Mouse (Mus musculus): ENCODE data around the gene Dlg2. TPM values are rescaled to one million over a fixed set of nuclear protein-coding genes. Genes with fewer than 3 reads are reported as not detected.

The Dlg2 gene
- total RNA-seq, 2 experiments from 2014 or later, result 295 to 301 TPM

DNA sequence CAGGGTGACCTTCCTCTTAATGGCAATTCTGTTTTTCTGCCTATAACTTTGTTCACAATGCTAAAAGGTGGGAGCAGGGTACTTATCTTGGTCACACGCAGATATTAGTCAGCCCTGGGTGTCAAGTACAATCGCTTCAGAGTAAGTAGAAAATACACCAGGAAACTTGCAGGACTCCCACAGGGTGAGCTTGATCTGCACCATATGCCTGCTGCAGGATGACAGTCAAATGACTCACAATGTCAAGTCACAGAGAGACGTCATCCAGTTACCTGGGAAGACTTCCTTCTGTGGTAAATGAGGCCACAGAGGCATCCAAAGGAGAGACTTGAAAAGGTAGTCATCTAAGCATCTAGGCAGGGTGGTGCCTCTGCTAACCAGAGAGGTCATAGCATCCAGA is 1721.1 kb downstream of the Dlg2 start:
- Histone ChIP-seq H3K4me3 (no peak overlapping the region), H3K27ac (no peak overlapping the region)
- no peak for DNase-seq (ENCODE audit: extremely low spot score in 1 of 2, low spot score in 2 of 2)
- intact Hi-C loops (cut with DNase I), result no loop called here
- TF ChIP-seq CTCF (IDR thresholded peaks at IDR 0.05), result no peak

DNA sequence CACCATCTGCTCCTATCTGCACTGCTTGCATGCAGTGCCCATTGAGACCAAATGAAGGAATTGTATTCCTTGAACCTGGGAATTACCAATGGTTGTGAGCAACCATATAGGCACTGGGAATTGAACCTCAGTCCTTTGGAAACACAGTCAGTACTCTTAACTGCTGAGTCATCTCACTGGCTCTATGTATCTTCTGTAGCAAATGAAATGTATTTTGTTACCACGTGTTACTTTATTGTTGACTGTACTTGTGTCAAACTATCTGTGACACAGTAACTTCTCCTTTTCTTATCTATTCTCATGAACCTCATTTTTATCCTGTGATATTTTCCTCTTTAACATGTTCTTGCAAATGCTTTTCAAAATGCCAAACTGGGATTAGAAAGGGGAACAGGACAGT is 1722.7 kb downstream of the Dlg2 start:
- no peak for TF ChIP-seq CTCF (IDR thresholded peaks at IDR 0.05)
- intact Hi-C loops (cut with DNase I), result no loop called here

DNA sequence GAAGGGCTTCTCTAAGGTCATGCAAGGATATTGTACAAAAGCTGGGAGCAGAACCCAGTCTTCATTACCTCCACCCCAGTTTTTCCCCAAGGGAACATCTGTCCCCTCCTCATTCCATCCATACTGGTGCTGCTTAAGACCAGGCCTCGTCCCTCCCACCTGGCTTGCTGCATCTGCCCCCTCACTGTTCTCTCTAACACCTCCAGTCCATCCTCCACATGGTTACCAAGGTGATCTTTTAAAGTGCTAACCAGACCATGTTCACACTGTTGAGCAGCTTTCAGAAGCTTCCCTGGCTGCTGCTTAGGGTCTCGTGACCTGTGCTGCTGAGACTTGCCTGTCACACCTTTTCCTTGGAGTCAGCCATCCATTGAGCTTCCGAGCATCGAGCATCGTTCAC is 1734.2 kb downstream of the Dlg2 start:
- no peak for TF ChIP-seq CTCF (IDR thresholded peaks at IDR 0.05)
- intact Hi-C loops (cut with DNase I), result no loop called here
- DNase-seq (ENCODE audit: extremely low spot score in 1 of 2, low spot score in 2 of 2), result peak in 1 of 2 experiments; percentile 20
- Histone ChIP-seq H3K27ac (peak overlapping the region; percentile 32; the same call in 1 of the 2 replicates), H3K4me3 (no peak overlapping the region)

More for the DNA sequence above, 1722.7 kb downstream of the Dlg2 start:
- H3K27ac ChIP-seq, result no peak overlapping the region
- no peak overlapping the region for H3K4me3 ChIP-seq
- no peak for DNase-seq (ENCODE audit: extremely low spot score in 1 of 2, low spot score in 2 of 2)

DNA sequence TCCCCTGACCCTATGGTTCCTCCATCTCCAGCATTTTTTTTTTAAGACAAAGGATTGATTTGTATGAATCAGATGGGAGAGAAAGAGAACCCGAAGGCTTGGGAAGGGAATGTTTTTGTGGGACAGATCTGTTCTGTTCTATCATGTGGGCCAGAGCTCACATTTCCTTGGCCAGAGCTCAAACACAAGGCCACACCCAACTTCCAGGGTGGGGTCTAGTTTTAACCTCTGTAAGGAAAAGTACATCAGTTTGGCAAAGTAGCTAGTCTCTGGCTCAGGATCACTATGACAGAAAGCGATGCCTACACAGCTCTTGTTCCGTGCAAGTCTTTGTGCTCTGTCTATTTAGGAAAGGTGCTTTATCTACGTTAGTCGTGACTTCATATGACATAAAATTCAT is 1737.3 kb downstream of the Dlg2 start:
- intact Hi-C loops (cut with DNase I), result no loop called here
- DNase-seq (ENCODE audit: extremely low spot score in 1 of 2, low spot score in 2 of 2), result no peak
- Histone ChIP-seq H3K27ac (no peak overlapping the region; the same call in 1 of the 2 replicates), H3K4me3 (no peak overlapping the region)
- no peak for TF ChIP-seq CTCF (IDR thresholded peaks at IDR 0.05)

DNA sequence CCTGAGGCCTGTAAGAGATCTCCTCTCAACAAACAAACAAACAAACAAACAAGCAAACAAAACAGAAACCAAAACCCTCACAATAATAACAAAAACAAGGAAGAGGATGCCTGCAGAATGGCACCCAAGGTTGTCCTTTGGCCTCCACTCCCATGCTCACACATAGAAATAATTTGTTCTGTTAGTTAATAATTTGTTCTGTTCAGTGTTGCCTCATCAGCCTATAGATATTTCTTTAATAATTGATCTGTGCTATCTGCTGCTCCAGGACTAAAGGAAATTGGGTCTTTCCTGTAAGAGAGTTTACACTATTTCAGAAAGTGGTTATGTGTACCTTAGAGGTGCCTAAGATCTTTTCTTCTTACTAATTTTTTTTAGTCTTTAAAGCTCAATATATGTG is 1741.7 kb downstream of the Dlg2 start:
- H3K27ac ChIP-seq, result no peak overlapping the region
- no peak for TF ChIP-seq CTCF (IDR thresholded peaks at IDR 0.05)
- no peak overlapping the region for H3K4me3 ChIP-seq
- no peak for DNase-seq (ENCODE audit: extremely low spot score in 1 of 2, low spot score in 2 of 2)
- intact Hi-C loops (cut with DNase I), result no loop called here

DNA sequence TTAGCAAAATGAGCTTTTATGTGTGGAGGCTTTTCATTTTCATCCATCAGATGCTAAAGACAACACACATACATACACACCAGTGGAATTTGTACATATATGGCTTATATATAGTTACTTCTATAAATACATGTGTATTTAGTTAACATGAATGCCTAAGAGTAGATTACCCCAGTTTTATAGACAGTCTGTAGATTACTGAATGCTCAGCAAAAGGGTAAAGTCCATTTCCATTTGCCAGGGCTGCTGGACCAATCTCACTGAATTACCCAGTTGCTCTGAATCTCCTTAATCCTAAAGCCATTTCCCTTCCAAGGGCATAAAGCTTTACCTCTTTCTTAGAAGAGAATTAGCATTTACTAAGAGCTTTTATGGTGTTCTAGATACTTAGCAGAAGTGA is 1744.1 kb downstream of the Dlg2 start:
- no peak for DNase-seq (ENCODE audit: extremely low spot score in 1 of 2, low spot score in 2 of 2)
- Histone ChIP-seq H3K27ac (no peak overlapping the region), H3K4me3 (no peak overlapping the region)
- TF ChIP-seq CTCF (IDR thresholded peaks at IDR 0.05), result no peak
- intact Hi-C loops (cut with DNase I), result no loop called here

DNA sequence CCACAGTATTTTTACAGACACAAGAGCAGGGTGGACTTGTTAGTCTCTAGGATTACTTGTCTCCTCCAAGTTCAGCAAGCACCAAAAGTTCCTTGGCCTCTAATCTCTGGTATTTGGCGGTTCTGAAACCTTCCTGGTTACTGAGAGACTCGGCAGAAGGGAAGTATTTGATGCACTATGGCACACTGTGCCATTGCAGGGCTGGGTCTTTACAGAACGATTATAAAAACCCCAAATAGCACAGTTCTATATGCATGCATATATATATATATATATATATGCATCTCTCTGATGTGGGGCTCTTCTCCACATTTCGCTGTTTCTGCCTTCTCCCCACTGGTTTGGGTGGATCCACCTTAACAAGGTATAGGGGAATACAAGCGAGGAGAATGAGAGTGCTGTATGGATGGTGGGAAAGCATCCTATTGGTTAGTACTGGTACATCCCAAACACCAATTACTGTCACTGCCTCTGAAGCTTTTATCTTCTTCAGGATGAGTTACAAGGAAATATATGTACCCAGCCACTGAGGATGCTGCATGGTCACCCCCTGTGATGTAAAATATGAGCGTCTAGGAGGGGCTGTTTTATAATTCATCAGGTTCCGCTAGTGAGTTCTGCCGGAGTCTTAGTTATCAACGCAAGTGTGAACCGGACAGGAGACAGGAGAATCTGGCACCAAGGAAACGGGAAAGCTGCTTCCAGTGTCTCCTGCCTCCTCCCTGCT is 1758.2 kb downstream of the Dlg2 start:
- Histone ChIP-seq H3K4me3 (peak overlapping the region; percentile 57), H3K27ac (peak overlapping the region; percentile 52)
- DNase-seq (ENCODE audit: extremely low spot score in 1 of 2, low spot score in 2 of 2), result no peak
- no peak for TF ChIP-seq CTCF (IDR thresholded peaks at IDR 0.05)
- intact Hi-C loops (cut with DNase I), result no loop called here

DNA sequence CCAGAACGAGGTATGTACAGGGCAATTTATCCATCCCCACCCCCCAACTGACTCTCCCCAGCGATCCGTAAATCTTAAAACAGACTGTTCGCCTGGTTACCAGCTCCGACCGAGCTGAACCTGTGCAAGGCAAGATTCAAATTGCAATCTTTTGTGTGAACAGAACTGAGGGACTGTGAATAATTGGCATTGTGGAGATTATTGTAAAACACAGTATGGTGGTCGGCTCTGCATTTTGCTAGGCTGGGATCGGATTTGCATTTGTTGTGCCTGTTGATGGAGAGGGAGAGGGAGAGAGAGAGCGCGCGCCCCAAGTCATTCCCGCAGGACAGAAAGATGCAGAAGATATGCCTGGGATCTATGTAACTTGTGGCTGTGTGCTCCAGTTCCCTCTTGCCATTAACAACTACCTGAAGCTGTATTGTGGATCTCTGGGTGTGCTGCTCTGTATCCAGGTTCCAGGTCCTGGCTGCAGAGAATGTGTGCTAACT is 1759.1 kb downstream of the Dlg2 start:
- intact Hi-C loops (cut with DNase I), result no loop called here

DNA sequence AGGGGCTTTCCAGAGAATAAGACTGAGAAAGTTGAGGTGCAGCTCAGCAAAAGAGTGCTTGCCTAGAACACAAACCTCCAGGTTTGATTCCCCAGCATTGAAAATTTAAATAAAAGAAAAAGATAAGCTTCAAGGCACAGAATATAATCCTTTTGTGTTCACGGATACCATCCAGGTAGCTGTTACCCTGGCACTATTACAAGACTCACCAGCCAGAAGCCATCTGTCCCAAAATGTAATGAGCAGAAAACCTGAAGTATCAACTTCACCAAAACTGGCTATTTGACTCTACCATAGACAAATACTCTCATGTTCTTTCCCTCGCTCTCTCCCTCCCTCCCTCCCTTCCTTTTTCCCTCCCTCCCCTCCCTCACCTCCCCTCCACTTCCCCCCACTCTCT is 1764.4 kb downstream of the Dlg2 start:
- Histone ChIP-seq H3K27ac (no peak overlapping the region), H3K4me3 (no peak overlapping the region)
- no peak for DNase-seq (ENCODE audit: extremely low spot score in 1 of 2, low spot score in 2 of 2)
- intact Hi-C loops (cut with DNase I), result no loop called here
- no peak for TF ChIP-seq CTCF (IDR thresholded peaks at IDR 0.05)

More for the DNA sequence above, 1759.1 kb downstream of the Dlg2 start:
- Histone ChIP-seq H3K4me3 (peak overlapping the region; percentile 57), H3K27ac (peak overlapping the region; percentile 52; the same call in 1 of the 2 replicates)
- no peak for TF ChIP-seq CTCF (IDR thresholded peaks at IDR 0.05)
- no peak for DNase-seq (ENCODE audit: extremely low spot score in 1 of 2, low spot score in 2 of 2)

DNA sequence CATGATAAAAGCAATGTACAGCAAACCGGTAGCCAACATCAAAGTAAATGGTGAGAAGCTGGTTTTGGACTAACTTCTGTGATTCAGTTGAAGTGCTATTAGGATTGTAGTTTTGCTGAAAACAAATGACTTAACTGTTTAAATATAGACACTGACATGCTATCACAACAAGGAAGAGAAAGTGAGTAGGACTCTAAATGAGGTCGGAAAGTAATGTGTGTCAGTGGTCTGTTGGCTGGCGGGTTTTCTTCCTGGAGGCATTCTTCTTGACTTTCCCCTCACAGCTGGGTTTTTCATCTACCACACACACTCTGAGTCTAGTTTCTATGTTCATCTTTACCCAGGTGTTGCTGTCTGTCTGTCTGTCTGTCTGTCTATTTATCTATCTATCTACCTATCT is 1771.1 kb downstream of the Dlg2 start:
- H3K4me3 ChIP-seq, result no peak overlapping the region
- TF ChIP-seq CTCF (IDR thresholded peaks at IDR 0.05), result no peak
- intact Hi-C loops (cut with DNase I), result no loop called here

DNA sequence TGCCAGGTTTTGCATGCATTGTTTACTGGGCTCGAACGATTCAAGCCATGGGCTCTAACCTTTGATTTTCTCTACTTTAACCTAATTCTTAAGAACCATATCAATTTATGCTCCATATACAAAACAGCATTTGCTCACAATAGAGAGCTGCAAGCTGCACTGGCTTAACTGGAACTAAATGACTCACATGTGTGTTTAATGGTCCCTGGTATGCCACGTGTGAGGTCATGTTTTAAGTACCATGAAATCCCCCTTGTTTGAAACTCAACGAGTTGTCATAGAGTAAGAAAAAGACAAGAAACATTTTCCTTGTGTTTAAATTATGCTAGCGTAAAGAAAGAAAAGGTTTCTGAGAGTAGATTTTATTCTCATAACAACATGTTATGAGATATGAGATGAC is 1772.1 kb downstream of the Dlg2 start:
- Histone ChIP-seq H3K4me3 (no peak overlapping the region), H3K27ac (no peak overlapping the region)
- TF ChIP-seq CTCF (IDR thresholded peaks at IDR 0.05), result no peak
- no peak for DNase-seq (ENCODE audit: extremely low spot score in 1 of 2, low spot score in 2 of 2)
- intact Hi-C loops (cut with DNase I), result no loop called here

More for the DNA sequence above, 1771.1 kb downstream of the Dlg2 start:
- no peak overlapping the region for H3K27ac ChIP-seq
- no peak for DNase-seq (ENCODE audit: extremely low spot score in 1 of 2, low spot score in 2 of 2)

DNA sequence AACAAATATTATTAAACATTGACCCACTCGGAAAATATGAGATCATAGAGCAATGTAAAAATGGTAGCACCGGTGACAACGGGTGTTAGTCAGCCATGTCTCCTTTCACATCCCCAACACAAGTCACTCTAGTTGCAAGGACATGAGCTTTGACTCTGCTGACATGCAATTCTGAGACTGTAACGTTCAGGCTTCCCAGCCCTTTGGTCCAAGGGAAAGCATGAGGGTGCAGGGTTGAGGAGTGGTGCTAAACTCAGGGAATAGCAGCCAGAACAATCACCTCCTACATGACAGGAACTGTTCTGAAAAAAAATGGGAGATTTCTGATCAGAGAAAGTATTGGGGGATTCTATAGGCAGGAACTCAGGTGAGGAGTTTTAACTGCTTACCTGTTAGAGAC is 1781.7 kb downstream of the Dlg2 start:
- intact Hi-C loops (cut with DNase I), result no loop called here
- no peak overlapping the region for H3K4me3 ChIP-seq
- TF ChIP-seq CTCF (IDR thresholded peaks at IDR 0.05), result no peak

DNA sequence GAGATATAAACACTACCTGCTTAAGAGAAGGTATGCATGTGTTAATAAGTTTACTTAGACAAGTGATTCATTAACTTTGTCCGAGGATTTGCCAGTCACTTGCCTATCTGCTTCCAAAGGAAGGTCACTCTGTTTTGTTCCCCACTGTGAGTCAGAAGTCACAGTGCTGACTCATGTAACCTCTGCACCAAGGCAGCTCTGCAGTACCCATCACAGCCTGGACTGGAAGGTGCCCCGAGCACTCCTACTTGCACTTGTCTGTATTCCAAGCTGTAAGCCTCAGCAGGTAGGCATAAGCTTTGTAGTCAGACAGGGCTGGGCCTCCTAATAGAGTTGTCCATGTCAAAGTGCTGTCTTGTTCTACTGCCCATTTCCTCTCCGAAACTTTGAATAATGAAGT is 1782.2 kb downstream of the Dlg2 start:
- Histone ChIP-seq H3K27ac (no peak overlapping the region), H3K4me3 (no peak overlapping the region)
- intact Hi-C loops (cut with DNase I), result no loop called here
- DNase-seq (ENCODE audit: extremely low spot score in 1 of 2, low spot score in 2 of 2), result no peak
- no peak for TF ChIP-seq CTCF (IDR thresholded peaks at IDR 0.05)

More for the DNA sequence above, 1781.7 kb downstream of the Dlg2 start:
- H3K27ac ChIP-seq, result no peak overlapping the region
- DNase-seq (ENCODE audit: extremely low spot score in 1 of 2, low spot score in 2 of 2), result no peak
